9 mouse cellular contexts compared by ENCODE assay signal in the genomic region with DNA sequence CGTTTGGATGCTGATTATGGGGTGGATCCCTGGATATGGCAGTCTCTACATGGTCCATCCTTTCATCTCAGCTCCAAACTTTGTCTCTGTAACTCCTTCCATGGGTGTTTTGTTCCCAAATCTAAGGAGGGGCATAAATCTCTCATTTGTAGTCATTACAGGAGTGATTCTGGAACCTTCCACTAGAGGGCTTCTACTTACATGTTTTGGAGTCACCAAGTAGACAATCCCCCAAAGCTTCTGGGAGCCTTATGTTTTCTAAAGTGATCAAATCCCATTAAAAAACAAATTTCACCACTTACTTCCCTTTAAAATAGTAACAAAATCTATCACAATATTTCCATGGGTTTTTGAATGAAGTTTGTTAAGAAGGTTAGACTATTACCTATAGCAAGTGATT. TPM values are rescaled to one million over a fixed set of nuclear protein-coding genes. Genes with fewer than 3 reads are reported as not detected.
DNase-seq lines count a peak whose midpoint lies in the region; ATAC-seq and TF ChIP-seq lines count a peak whose summit lies in the region.
"Not testable (repeated sequence)": the region's sequence is repeated elsewhere in the genome, so short reads cannot be mapped to it uniquely, and the experiment has no call there.
"Had no signal": no experiment of that assay in that cellular context is flagged by ENCODE, and none has a peak within 500 bp of the region (broad histone marks: within the 10 kb centered on the region; RNA-seq: fewer than 3 reads in every experiment).

No protein-coding gene starts in this region.

- WGBS in forebrain, postnatal 0 days, result no CpG with 5 or more reads among the region's 1 CpGs
- WGBS in hindbrain, embryonic 14.5 days, result no CpG with 5 or more reads among the region's 1 CpGs

- H3K36me3 ChIP-seq in forebrain, postnatal 0 days (ENCODE audit: insufficient read depth); hindbrain, embryonic 14.5 days (replicated peaks; ENCODE audit: control insufficient read depth, insufficient read depth): not testable (repeated sequence)

- not testable (repeated sequence) for H3K4me2 ChIP-seq in forebrain, postnatal 0 days (ENCODE audit: low read depth); hindbrain, embryonic 14.5 days (replicated peaks)

- peak; percentile 72 for TF ChIP-seq CTCF in forebrain, postnatal 0 days (IDR thresholded peaks at IDR 0.05; ENCODE audit: low read depth)

- H3K4me1 ChIP-seq in forebrain, postnatal 0 days (ENCODE audit: insufficient read depth); hindbrain, embryonic 14.5 days (replicated peaks; ENCODE audit: control insufficient read depth, insufficient read depth, low read length): not testable (repeated sequence)

- H3K4me3 ChIP-seq in forebrain, postnatal 0 days (ENCODE audit: low read depth, low read length); hindbrain, embryonic 14.5 days (replicated peaks; ENCODE audit: low read length): not testable (repeated sequence)

- not testable (repeated sequence) for H3K9ac ChIP-seq in forebrain, postnatal 0 days; hindbrain, embryonic 14.5 days

- peak; percentile 71; the same call in 1 of the 2 replicates for ATAC-seq in forebrain, postnatal 0 days
- ATAC-seq in hindbrain, embryonic 14.5 days (ENCODE audit: low FRiP score), result not testable (repeated sequence)

- DNase-seq in Muller cell, postnatal 12 days (ENCODE audit: inconsistent ontology term), result peak; percentile 9
- peak; percentile 62 to 86 for DNase-seq in cerebellum, postnatal 10 days
- DNase-seq in forebrain, postnatal 0 days, result peak; percentile 82
- DNase-seq in hindbrain, embryonic 14.5 days (ENCODE audit: low spot score), result peak; percentile 85
- peak; percentile 61 for DNase-seq in layer of hippocampus, adult 9-10 months (ENCODE audit: low spot score)
- DNase-seq in lung, postnatal 14 days, result peak; percentile 5
- peak; percentile 20 for DNase-seq in retina, adult 2 months (ENCODE audit: low read depth, low spot score)

- H3K9me3 ChIP-seq in forebrain, postnatal 0 days (ENCODE audit: low read length); hindbrain, embryonic 14.5 days (ENCODE audit: control insufficient read depth, low read length): not testable (repeated sequence)

- H3K27ac ChIP-seq in forebrain, postnatal 0 days (ENCODE audit: low read depth, low read length); hindbrain, embryonic 14.5 days: not testable (repeated sequence)

- H3K27me3 ChIP-seq in forebrain, postnatal 0 days (ENCODE audit: insufficient read depth, low read length); hindbrain, embryonic 14.5 days (ENCODE audit: control insufficient read depth, insufficient read depth, low read length): not testable (repeated sequence)

RNA-seq across cellular contexts. Expression of a gene that starts 55.7 kb away (rescaled TPM):
- 0.31 and 1.1 TPM in 2 replicates for total RNA-seq in forebrain, postnatal 0 days (2014; rRNA removed)
- 0.19 and 0.30 TPM in 2 replicates for polyA plus RNA-seq in forebrain, postnatal 0 days (2015; fragmentation: Nextera tagmentation; extraction: Ambion mirVana)
- polyA plus RNA-seq in hindbrain, embryonic 14.5 days (2014; fragmentation: Nextera tagmentation; extraction: Ambion mirVana), result 0.35 and 0.48 TPM in 2 replicates
- total RNA-seq: layer of hippocampus, postnatal 36 days had no signal
- polyA plus RNA-seq: myocyte had no signal

Comparison
In these comparisons a context has a peak if more than half of its experiments do, and no peak if none do; other contexts are left out.
1. DNase-seq: peak in every context shown above with its lines; median percentile 85 in hindbrain, embryonic 14.5 days; 82 in forebrain, postnatal 0 days; 74 in cerebellum, postnatal 10 days; 61 in layer of hippocampus, adult 9-10 months; 20 in retina, adult 2 months; 9 in Muller cell, postnatal 12 days; 5 in lung, postnatal 14 days.